In the genomic region with DNA sequence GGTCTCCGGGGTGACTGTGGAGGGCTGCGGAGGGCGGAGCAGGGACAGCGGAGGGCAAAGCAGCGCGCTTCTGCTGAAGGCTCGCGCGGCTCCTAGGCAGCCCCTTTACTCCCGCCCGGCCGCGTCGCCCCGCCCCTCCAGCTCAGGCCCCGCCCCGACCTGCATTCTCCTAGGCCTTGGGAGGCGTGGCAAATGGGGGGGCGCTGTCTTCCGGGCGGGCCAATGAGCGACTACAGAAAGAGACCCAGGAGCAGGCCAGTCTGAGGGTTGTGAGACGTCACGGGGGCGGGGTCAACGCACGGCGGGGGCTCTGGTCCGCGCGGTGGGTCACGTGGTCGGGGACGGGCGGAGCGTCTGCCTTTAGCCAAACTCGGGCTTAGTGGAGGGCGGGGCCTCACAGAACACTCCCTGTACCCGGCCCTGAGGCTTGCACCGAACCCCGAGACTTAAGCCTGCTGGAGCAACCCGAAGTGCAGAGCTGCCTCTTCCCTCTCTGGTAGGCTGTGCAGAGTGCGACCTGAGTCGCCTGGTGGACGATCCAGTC, we compare ENCODE assay signal across 7 mouse cellular contexts. TPM values are rescaled to one million over a fixed set of nuclear protein-coding genes. Genes with fewer than 3 reads are reported as not detected.
DNase-seq lines count a peak whose midpoint lies in the region; ATAC-seq lines count a peak whose summit lies in the region.

Gene Gk (minus strand): TSS at position 276 of the 544 bp plus-strand sequence.

- no peaks in the 10 kb centered on the region for H3K4me1 ChIP-seq in intestine, embryonic 16.5 days (ENCODE audit: control insufficient read depth, insufficient read depth, low read length)
- no peaks in the 10 kb centered on the region for H3K4me1 ChIP-seq in midbrain, embryonic 11.5 days (ENCODE audit: control insufficient read depth, insufficient read depth, low read length)

- DNase-seq in adrenal gland, adult 8-10 months = peak; percentile 97
- peak; percentile 93 for DNase-seq in embryo, embryonic 9.5 days (ENCODE audit: extremely low spot score)
- peak; percentile 92 to 95 for DNase-seq in gastrocnemius, postnatal 4 days (ENCODE audit: low spot score in 2 of 2)
- peak; percentile 94 for DNase-seq in left cerebral cortex, postnatal 36 days (ENCODE audit: low spot score in 2 of 2)
- DNase-seq in midbrain, embryonic 11.5 days (ENCODE audit: low spot score, missing footprints) = peak; percentile 98
- peak; percentile 93 for DNase-seq in skeletal muscle tissue, adult 2 months (ENCODE audit: low read depth, low spot score)

- peak within 1 kb of the TSS; percentile 56 for H3K4me3 ChIP-seq in intestine, embryonic 16.5 days (ENCODE audit: low read length)
- peak within 1 kb of the TSS; percentile 43 for H3K4me3 ChIP-seq in midbrain, embryonic 11.5 days (ENCODE audit: low read depth, low read length)

- H3K9ac ChIP-seq in intestine, embryonic 16.5 days (ENCODE audit: low read depth, low read length) = peak within 1 kb of the TSS; percentile 73
- H3K9ac ChIP-seq in midbrain, embryonic 11.5 days (ENCODE audit: low read length) = peak within 1 kb of the TSS; percentile 62

- peak within 1 kb of the TSS; percentile 51 for H3K4me2 ChIP-seq in intestine, embryonic 16.5 days (ENCODE audit: low read depth, low read length)
- peak within 1 kb of the TSS; percentile 53 for H3K4me2 ChIP-seq in midbrain, embryonic 11.5 days

- no peaks in the 10 kb centered on the region for H3K9me3 ChIP-seq in intestine, embryonic 16.5 days (ENCODE audit: control insufficient read depth, low read length)
- no peaks in the 10 kb centered on the region for H3K9me3 ChIP-seq in midbrain, embryonic 11.5 days (ENCODE audit: control insufficient read depth, low read length)

- WGBS in intestine, embryonic 16.5 days = 16% methylated on average over 35 of the region's 45 CpGs
- 15% methylated on average over 38 of the region's 45 CpGs for WGBS in midbrain, embryonic 11.5 days

- H3K36me3 ChIP-seq in intestine, embryonic 16.5 days (ENCODE audit: control insufficient read depth, insufficient read depth, low read length) = no peaks in the 10 kb centered on the region
- no peaks in the 10 kb centered on the region for H3K36me3 ChIP-seq in midbrain, embryonic 11.5 days (ENCODE audit: control insufficient read depth, insufficient read depth, low read length)

- intact Hi-C loops in left cerebral cortex, postnatal 36 days (cut with DNase I) = no loop called here

- H3K27ac ChIP-seq in intestine, embryonic 16.5 days (ENCODE audit: low read length) = peak within 1 kb of the TSS; percentile 90
- H3K27ac ChIP-seq in midbrain, embryonic 11.5 days (ENCODE audit: low read depth, low read length) = peak within 1 kb of the TSS; percentile 65; the same call in 1 of the 2 replicates

- H3K27me3 ChIP-seq in intestine, embryonic 16.5 days (replicated peaks; ENCODE audit: control insufficient read depth, insufficient read depth, low read length) = no peaks in the 10 kb centered on the region
- no peaks in the 10 kb centered on the region for H3K27me3 ChIP-seq in midbrain, embryonic 11.5 days (ENCODE audit: control insufficient read depth, insufficient read depth, low read length)

- peak; percentile 98 for ATAC-seq in intestine, embryonic 16.5 days
- ATAC-seq in midbrain, embryonic 11.5 days (ENCODE audit: low FRiP score) = peak; percentile 99

RNA-seq across cellular contexts. Expression of gene Gk, which starts in this region (rescaled TPM):
- total RNA-seq in adrenal gland, adult 8-10 months (2022) = 10 to 100 TPM in 3 of 4 experiments, 1 to 10 TPM in 1; 6.7 to 29.6 (median 18.4) TPM
- 1 to 10 TPM; 8.0 TPM for total RNA-seq in gastrocnemius, postnatal 4 days (2021)
- 39.3 and 55.9 TPM in 2 replicates for polyA plus RNA-seq in intestine, embryonic 16.5 days (2015; fragmentation: Nextera tagmentation; extraction: Ambion mirVana)
- 10 to 100 TPM; 21.8 to 26.4 TPM for total RNA-seq in left cerebral cortex, postnatal 36 days (2021)
- 9.4 and 9.9 TPM in 2 replicates for polyA plus RNA-seq in midbrain, embryonic 11.5 days (2014; fragmentation: Nextera tagmentation; extraction: Ambion mirVana)

Comparison
In these comparisons a context has a peak if more than half of its experiments do, and no peak if none do; other contexts are left out.
1. Peak in every context shown above with its lines: DNase-seq, ATAC-seq, H3K4me3 ChIP-seq and H3K27ac ChIP-seq.